Mouse (Mus musculus) large intestine, adult 2 months (tissue): ENCODE data around the gene Zfp90. TPM values are rescaled to one million over a fixed set of nuclear protein-coding genes. Genes with fewer than 3 reads are reported as not detected.

Experiments used
- DNase-seq: peaks from one replicate; pipeline ENCODE4 v3.0.0-alpha.2; 2012; ENCODE audit warnings: low read depth, low spot score
- WGBS: fragments of 180-500 bp; shearing (Covaris S2); methylation state at CpG from one replicate; pipeline ENCODE4 v1.1.7; 2018; 5-methylcytosine and 5-hydroxymethylcytosine counted together
- polyA plus RNA-seq: library from polyadenylated mRNA; depleted of rRNA; stranded (reverse); fragments of >200 nt; gene quantifications from 2 replicates; pipeline ENCODE4 v1.2.3, GENCODE M21; 2012; rRNA removed

Zfp90 gene
- polyA plus RNA-seq = 1.4 and 1.7 TPM in 2 replicates

DNA sequence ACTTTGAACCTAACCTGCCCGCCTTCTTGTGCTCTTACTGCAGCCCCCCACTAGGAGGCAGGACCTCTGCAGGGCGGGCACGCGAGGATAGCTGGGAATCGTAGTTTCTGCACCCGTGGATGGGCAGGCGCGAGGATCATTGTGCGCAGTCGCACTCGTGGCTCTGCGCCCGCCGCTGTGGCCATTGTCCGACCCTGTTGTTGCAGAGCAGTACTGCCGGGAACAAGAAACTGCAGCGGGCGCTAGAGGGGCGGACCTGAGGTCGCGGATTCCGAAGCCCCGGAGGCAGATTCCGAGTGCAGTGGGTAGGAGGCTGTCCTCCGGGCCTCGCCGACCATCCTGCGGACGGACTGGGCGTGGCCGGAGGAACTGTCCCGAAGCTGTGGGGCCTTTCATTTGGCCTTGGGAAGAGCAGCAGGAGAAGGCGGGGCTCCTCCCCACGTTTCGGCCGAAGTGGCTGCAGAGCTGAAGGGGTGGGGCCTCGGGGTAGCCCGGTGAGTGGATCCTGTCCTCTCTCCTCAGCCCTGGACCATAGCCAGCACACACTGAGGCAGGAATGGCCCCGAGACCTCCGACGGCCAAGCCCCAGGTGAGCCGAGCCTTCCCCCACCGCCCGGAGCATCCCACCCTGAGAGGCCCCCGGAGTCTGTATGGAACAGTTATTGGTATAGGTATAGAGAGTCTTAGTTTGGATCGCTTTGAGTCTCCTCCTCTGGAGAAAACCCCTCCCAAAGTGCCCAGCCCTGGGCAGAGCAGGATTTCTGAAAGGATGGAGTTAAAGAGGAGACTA is at the start of gene Zfp90:
Gene Zfp90, plus strand, starts transcription at position 146 of the 790 bp plus-strand sequence.
- DNase-seq = peak; percentile 52
- under 1% methylated on average over 46 of the region's 46 CpGs for WGBS

GRCm38 (mm10) chr8:106368501-106368900 is 46.6 kb upstream of the Zfp90 start:
- no peak for DNase-seq
- WGBS = 71% methylated on average over 3 of the region's 3 CpGs

DNA sequence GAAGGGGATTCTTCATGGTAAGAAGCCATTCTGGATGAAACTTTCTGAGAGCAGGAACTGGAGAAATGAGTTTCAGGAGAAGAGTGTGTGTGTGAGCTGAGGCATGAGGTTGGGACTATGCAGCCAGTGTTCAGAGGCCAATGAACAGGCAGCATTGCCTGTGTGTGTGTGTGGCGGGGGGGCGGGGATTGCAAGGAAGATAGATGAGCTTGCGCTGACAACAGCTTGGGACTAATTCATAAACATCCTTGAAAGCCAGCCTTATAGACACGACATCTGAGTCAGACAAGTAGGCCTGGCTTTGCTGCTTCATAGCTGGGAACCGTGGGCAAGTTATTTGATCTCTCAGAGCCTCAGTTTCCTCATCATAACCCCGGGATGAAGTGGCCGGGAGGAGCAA is 46.1 kb upstream of the Zfp90 start:
- 73% methylated on average over 7 of the region's 7 CpGs for WGBS
- DNase-seq = no peak

DNA sequence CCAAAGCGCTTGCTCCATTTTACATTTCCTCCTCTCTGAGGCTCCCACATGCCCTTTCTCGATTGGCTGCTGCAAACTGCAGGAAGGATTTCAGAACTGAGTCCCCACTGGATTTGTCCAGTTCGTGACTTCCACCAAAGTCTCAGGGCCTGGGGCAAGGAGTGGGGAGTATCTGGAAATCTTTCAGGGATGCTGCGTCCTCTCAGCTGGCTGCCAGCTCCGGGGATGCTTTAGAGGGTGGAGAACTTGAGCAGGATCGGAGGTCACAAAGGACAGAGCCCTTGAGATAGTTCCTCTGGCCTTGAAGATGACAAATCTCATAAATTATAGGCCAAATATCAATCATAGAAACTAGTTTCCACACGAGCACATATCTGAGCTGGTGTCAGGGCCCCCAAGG is 39.2 kb upstream of the Zfp90 start:
- DNase-seq = no peak
- WGBS = 72% methylated on average over 7 of the region's 7 CpGs

GRCm38 (mm10) chr8:106376862-106377261 is 38.3 kb upstream of the Zfp90 start:
- WGBS = 58% methylated on average over 9 of the region's 9 CpGs
- DNase-seq = no peak

DNA sequence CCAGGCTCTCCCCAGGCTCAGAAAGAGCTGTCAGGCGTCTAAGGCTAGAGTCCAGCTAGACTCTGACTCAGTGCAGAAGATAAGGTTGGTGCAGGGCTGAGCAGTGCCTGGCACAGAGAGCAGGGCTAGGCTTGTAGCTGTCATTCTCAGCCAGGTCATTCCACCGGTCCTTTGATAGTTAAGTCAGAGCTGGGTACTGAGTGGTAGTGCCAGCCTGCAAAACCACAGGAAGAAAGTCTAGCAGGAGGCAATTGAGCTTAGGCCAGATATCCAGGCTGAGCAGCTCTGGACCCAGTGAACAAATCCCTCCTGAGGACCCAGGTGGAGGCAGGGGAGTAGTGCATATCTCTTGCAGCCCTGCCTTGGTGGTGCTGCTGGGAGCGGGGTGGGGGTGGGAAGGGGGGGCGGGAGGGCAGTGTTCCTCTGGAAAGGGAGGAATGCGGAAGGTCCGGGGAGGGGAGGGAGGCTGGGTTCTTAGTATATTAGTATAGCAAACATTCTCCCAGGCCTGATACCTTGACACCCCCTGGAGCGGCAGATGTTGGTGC is 36.6 kb upstream of the Zfp90 start:
- WGBS = 48% methylated on average over 6 of the region's 7 CpGs
- DNase-seq = no peak

- WGBS = 68% methylated on average over 5 of the region's 5 CpGs
- no peak for DNase-seq
These were observed 35.8 kb upstream of the Zfp90 start for GRCm38 (mm10) chr8:106379357-106379756.

- 66% methylated on average over 6 of the region's 6 CpGs for WGBS
- no peak for DNase-seq
These were observed 34.1 kb upstream of the Zfp90 start for GRCm38 (mm10) chr8:106381026-106381425.

DNA sequence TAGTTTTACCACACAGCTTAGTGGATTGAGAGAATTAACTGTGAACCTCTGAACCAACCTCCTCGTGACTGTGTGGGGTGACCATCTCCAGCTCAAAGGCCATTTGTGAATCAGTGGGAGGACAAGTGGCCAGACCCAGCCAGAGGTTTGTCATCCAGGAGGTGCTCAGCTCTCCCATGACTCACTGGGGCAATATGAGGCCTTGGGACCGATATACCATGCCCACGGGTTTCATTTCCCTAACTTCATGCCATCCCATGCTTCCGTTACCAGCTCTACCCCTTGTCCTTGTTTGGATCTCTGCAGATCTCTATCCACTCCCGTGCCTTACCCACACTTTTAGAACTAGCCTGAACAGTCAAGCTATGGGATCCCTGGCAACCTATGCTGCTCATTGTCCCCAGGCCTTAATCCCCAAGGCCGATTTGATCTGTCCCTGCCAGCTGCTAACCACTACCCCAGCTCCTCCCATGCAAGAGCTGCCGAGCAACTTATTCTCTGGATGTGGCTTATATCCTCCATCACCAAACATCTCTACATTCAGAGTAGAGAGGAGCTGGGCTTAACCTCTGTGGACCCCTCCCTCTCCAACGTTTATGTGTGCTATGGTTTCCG is 27.2 kb upstream of the Zfp90 start:
- DNase-seq = no peak
- WGBS = 75% methylated on average over 9 of the region's 9 CpGs

DNA sequence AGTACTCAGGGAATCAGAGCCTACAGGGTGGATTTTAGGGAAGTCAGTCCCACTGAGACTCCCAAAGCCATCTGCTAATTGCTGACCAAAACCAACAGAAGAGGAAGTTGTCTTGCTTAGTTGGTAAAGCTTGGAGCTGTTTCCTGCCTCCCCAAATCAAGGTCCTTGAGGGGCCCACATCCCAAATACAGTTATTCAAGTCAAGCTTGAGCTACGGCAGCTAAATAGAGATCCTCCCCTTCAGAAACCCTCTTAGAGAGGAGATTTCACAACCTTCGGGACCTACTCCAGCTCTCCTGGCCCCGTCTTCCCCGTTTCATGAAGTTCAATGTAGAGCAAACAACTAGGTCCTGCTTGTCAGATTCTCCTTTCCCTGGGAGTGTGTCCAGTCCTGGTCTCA is 20.6 kb upstream of the Zfp90 start:
- WGBS = 57% methylated on average over 4 of the region's 4 CpGs
- no peak for DNase-seq

GRCm38 (mm10) chr8:106399694-106400093 is 15.4 kb upstream of the Zfp90 start:
- WGBS = 29% methylated on average over 8 of the region's 8 CpGs
- DNase-seq = no peak

- DNase-seq = no peak
- 48% methylated on average over 5 of the region's 5 CpGs for WGBS
These were observed 14.9 kb upstream of the Zfp90 start for GRCm38 (mm10) chr8:106400181-106400580.

DNA sequence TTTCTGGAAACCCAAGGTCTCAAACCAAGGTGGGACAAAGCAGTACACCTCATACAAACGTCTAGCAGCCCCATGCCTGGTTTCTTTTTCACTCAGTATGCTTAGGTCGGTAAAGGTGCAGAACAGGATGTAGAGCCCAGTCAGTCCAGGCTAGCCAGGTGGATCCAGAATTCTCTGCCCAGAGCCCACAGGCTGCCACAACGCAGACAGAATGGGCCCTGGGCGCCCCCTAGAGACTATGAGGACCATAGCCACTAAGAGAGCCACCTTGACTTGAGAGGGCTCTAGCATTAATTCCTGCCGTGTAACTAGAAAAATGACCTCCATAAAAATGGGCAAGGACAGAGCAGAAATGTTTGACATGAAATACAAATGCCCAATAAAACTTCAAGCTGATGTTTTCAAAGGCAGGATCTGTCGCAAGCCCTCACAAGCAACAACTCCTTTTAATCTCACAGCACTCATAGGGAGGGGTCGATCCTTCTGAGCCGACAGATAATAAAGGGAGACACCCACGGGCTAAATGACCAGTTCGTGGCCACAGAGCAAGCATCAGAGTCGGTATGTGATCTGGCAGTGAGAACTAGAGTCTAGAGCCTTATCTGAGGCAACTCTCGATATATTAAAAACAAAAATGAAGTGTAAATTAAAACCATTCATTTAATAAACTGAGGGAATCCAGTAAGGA is 11.7 kb upstream of the Zfp90 start:
- DNase-seq = no peak
- WGBS = 15% methylated on average over 12 of the region's 12 CpGs

GRCm38 (mm10) chr8:106404825-106405224 is 10.3 kb upstream of the Zfp90 start:
- DNase-seq = no peak
- 33% methylated on average over 3 of the region's 3 CpGs for WGBS

DNA sequence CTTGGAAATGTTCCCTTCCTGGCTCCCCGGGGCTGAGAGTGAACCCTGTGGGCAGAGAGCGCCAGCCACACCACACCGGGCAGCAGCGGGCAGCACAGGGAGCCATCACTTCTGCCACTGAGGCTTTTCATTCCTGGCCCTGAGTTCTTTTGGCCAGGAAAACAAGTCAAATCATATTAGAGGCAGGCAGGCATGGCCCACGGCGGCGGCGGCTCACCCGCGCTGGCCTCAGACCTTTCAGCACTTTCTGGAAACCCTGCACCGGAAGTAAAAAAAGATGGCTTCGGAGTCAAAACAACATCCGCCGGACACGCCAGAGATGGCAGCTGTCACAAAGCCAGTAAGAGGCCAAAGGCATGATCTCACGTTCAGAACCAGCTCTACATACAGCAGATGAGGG is 9.3 kb upstream of the Zfp90 start:
- no peak for DNase-seq
- 78% methylated on average over 16 of the region's 16 CpGs for WGBS

DNA sequence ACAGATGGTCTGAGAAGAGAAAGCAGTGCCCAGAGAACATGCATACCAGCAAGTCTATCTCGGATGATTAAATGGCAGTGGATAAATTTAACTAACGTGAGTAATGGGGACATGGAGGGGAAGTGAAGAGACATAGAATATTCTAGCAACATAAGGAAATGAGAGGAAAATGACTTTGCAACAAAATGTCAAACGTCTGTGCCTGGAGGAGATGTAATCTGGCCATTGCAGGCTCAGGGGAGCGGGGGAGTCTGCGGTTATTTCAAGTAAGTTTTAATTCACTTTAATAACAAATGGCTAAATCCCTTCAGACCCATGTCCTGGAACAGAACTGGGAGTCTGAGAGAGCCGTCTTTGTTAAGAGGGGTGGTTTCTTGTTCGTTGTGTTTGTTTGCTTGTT is 5.1 kb upstream of the Zfp90 start:
- DNase-seq = no peak
- WGBS = 59% methylated on average over 7 of the region's 7 CpGs

GRCm38 (mm10) chr8:106410564-106410963 is 4.6 kb upstream of the Zfp90 start:
- 82% methylated on average over 7 of the region's 7 CpGs for WGBS
- DNase-seq = no peak

- WGBS = 11% methylated on average over 14 of the region's 14 CpGs
- no peak for DNase-seq
These were observed 3.2 kb upstream of the Zfp90 start for GRCm38 (mm10) chr8:106411783-106412451.

- WGBS = 95% methylated on average over 5 of the region's 5 CpGs
- DNase-seq = no peak
These were observed 2.6 kb downstream of the Zfp90 start for GRCm38 (mm10) chr8:106417692-106418091.

GRCm38 (mm10) chr8:106431088-106431487 is 16.0 kb downstream of the Zfp90 start:
- DNase-seq = no peak

More at GRCm38 (mm10) chr8:106431088-106431487, 16.0 kb downstream of the Zfp90 start:
- WGBS = 26% methylated on average over 12 of the region's 12 CpGs
